ENCODE assay signal across 8 mouse cellular contexts in genomic region chr1:135752737-135753348, GRCm38 (mm10). TPM values are rescaled to one million over a fixed set of nuclear protein-coding genes. Genes with fewer than 3 reads are reported as not detected.
DNase-seq lines count a peak whose midpoint lies in the region; ATAC-seq and TF ChIP-seq lines count a peak whose summit lies in the region.

No protein-coding gene starts in this region.

- peak; percentile 98 for ATAC-seq in hindbrain, postnatal 0 days

- no peaks in the 10 kb centered on the region for H3K27me3 ChIP-seq in hindbrain, postnatal 0 days (ENCODE audit: insufficient read depth, low read length)

- no peak overlapping the region for H3K4me3 ChIP-seq in gastrocnemius, adult 2 months
- H3K4me3 ChIP-seq in hindbrain, postnatal 0 days (ENCODE audit: low read length), result no peak overlapping the region

- H3K4me1 ChIP-seq in hindbrain, postnatal 0 days (ENCODE audit: insufficient read depth, low read length), result no peaks in the 10 kb centered on the region

- H3K27ac ChIP-seq in gastrocnemius, adult 2 months, result peak overlapping the region; percentile 62
- no peak overlapping the region for H3K27ac ChIP-seq in hindbrain, postnatal 0 days

- TF ChIP-seq CTCF in gastrocnemius, adult 2 months (IDR thresholded peaks at IDR 0.05), result peak; percentile 96
- peak; percentile 99 for TF ChIP-seq CTCF in hindbrain, postnatal 0 days (IDR thresholded peaks at IDR 0.05; ENCODE audit: low read depth)

- H3K36me3 ChIP-seq in hindbrain, postnatal 0 days (ENCODE audit: insufficient read depth, low read length), result no peaks in the 10 kb centered on the region

- 13% methylated on average over 10 of the region's 10 CpGs for WGBS in hindbrain, postnatal 0 days

- no peak overlapping the region for H3K4me2 ChIP-seq in hindbrain, postnatal 0 days (ENCODE audit: low read depth, low read length)

- DNase-seq in ZHBTc4 (ENCODE audit: low read depth, low spot score), result peak; percentile 98
- peak; percentile 85 to 95 for DNase-seq in cerebellum, postnatal 4 days (ENCODE audit: low spot score in 2 of 2)
- DNase-seq in gastrocnemius, adult 2 months, result peak; percentile 95
- DNase-seq in hindbrain, postnatal 0 days (ENCODE audit: low spot score), result peak; percentile 97
- DNase-seq in left cerebral cortex, adult 18-20 months (ENCODE audit: low spot score in 2 of 2), result peak; percentile 92 to 97
- DNase-seq in lung, postnatal 4 days, result peak; percentile 95
- peak; percentile 94 for DNase-seq in right cerebral cortex, adult 18-20 months
- DNase-seq in urinary bladder, adult 2 months (ENCODE audit: low spot score), result peak; percentile 75

- no peaks in the 10 kb centered on the region for H3K9me3 ChIP-seq in hindbrain, postnatal 0 days (ENCODE audit: low read length)

- intact Hi-C loops in gastrocnemius, adult 2 months (cut with DNase I), result loop anchor here (1.0 kb wide), 2 partner anchors 28 to 34 kb away; no protein-coding TSS in a partner anchor

- H3K9ac ChIP-seq in hindbrain, postnatal 0 days (replicated peaks; ENCODE audit: low read length), result no peak overlapping the region

RNA-seq across cellular contexts. Expression of gene Phlda3, which starts 13.1 kb away (rescaled TPM):
- 100 to 1,000 TPM in 1 of 2 experiments, 10 to 100 TPM in 1; 78.0 to 140 TPM for total RNA-seq in gastrocnemius, adult 2 months (2021)
- total RNA-seq in hindbrain, postnatal 0 days (2014; rRNA removed), result 66.4 and 82.3 TPM in 2 replicates
- 51.1 and 51.5 TPM in 2 replicates for polyA plus RNA-seq in hindbrain, postnatal 0 days (2015; fragmentation: Nextera tagmentation; extraction: Ambion mirVana)
- 10 to 100 TPM; 19.7 to 21.4 TPM for total RNA-seq in left cerebral cortex, adult 18-20 months (2021)
- polyA plus RNA-seq in urinary bladder, adult 2 months (2012; rRNA removed), result 124 and 138 TPM in 2 replicates

RNA-seq across cellular contexts. Expression of gene Tnni1, which starts 26.4 kb away (rescaled TPM):
- total RNA-seq in gastrocnemius, adult 2 months (2021), result 100 to 1,000 TPM; 184 to 604 TPM
- 1.3 and 2.4 TPM in 2 replicates for total RNA-seq in hindbrain, postnatal 0 days (2014; rRNA removed)
- polyA plus RNA-seq in hindbrain, postnatal 0 days (2015; fragmentation: Nextera tagmentation; extraction: Ambion mirVana), result 1.0 and 1.1 TPM in 2 replicates
- total RNA-seq in left cerebral cortex, adult 18-20 months (2021), result 1 to 10 TPM; 1.5 to 1.7 TPM
- polyA plus RNA-seq in urinary bladder, adult 2 months (2012; rRNA removed), result 1.1 and 1.2 TPM in 2 replicates

RNA-seq across cellular contexts. Expression of gene Csrp1, which starts 33.0 kb away (rescaled TPM):
- 10 to 100 TPM; 18.9 to 25.0 TPM for total RNA-seq in gastrocnemius, adult 2 months (2021)
- 93.1 and 95.2 TPM in 2 replicates for total RNA-seq in hindbrain, postnatal 0 days (2014; rRNA removed)
- polyA plus RNA-seq in hindbrain, postnatal 0 days (2015; fragmentation: Nextera tagmentation; extraction: Ambion mirVana), result 33.0 and 35.2 TPM in 2 replicates
- 100 to 1,000 TPM; 219 to 238 TPM for total RNA-seq in left cerebral cortex, adult 18-20 months (2021)
- 3,856 and 5,107 TPM in 2 replicates for polyA plus RNA-seq in urinary bladder, adult 2 months (2012; rRNA removed)

Comparison
In these comparisons a context has a peak if more than half of its experiments do, and no peak if none do; other contexts are left out.
1. RNA of gene Tnni1, which starts 26.4 kb away (total RNA-seq): 184 to 604 TPM in gastrocnemius, adult 2 months; 1.5 to 1.7 TPM in left cerebral cortex, adult 18-20 months and 1.3 to 2.4 TPM in hindbrain, postnatal 0 days; every median in the first group is over 10 times any median in the second.
2. Peak in every context shown above with its lines, with median percentiles within 50 percentile points of each other: DNase-seq.